Mouse (Mus musculus) urinary bladder, postnatal 14 days (tissue): ENCODE data around the gene Lrrc34.

ENCODE experiments used
- DNase-seq: peaks from one replicate; pipeline ENCODE4 v3.0.0; 2021; ENCODE audit warnings: low spot score

Gene Lrrc34

DNA sequence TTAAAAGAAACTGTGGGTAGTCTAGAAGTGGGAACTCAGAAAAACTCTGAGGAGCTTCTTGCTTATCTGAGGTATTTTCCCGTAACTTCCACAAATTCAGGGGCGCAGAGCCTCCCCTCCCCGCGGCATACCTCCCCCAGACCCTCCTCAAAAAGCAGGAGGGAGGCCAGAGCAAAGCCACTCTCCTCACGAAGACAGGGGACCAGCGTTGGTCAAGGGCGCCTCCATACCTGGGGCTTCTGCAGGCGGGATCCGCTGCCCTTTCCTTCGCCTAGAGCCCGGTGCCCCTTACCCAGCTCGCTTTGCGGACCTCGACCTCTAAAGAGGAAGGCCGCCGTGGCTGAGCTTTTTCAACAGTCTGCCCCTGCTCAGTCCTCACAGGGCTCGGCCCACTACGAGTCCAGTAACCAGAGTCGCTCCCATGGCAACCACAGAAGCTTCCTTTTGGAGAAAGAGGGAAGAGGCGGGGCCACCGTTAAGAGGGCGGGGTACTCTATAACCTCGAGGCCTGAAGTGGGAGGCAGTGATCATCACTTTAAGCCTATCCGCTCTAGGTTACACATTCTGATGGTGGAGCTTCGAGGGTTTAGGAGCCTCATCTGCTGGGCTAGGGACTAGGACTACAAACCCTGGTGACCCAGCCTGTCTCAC lies at the start of gene Lrrc34:
TSS of gene Lrrc34 (minus strand) at position 430 of the 651 bp plus-strand sequence.
- DNase-seq = peak; percentile 43

DNA sequence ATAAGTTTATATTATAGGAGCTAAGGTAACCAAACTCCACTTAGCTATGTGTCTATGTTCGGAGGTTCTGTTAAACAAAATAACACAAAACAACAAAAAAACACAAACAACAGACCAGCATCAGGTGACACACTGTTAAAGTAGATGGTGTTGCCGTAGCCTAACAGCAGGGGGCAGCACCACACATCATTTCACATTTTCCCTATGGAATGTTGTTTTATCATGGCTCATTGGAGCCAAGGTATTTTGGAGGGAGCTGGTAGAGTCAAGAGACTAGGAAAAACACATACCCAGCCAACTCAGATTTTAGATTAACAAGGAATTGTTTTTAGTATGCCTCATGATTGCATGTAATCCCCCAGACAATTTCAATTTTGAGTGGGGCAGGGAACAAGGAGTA lies 48.7 kb upstream of the Lrrc34 start:
- DNase-seq = peak; percentile 57

DNA sequence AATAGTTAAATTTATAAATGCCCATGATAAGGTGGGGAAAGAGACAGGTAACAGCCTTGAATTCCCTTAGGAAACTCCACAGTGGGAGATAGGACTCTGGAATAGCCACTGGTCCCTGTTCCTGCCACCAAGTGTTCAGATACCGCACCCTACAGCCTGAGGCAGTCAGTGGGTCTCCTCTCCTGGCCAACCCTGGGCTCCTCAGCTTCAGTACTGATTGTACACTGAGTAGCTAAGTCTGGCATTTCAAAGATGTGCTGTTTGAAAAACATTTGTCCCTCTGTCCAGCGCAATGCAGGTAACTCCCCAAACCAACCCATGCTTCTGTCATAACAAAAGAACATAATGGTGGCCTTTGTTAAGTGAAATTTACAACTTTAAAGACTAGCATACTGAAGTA lies 48.0 kb upstream of the Lrrc34 start:
- no peak for DNase-seq

DNA sequence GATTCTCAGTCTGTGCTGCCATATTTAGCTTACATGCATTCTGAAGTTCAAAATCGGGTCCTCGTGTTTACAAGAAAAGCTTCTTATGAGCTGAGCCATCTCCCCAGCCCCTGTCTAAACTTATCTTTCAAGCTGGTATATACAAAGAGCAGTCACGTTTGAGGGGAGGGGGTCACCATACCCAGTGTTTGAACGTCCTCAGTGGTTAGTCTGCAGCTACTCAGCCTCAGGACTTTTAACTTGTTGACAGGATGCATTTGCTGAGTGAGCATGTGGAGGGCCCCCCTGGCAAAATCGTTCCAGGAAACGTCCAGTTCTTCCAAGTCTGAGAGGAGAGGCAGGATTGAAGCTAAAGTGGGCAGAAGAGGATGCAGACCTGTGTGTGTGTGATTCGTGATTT lies 43.3 kb upstream of the Lrrc34 start:
- DNase-seq = no peak

DNA sequence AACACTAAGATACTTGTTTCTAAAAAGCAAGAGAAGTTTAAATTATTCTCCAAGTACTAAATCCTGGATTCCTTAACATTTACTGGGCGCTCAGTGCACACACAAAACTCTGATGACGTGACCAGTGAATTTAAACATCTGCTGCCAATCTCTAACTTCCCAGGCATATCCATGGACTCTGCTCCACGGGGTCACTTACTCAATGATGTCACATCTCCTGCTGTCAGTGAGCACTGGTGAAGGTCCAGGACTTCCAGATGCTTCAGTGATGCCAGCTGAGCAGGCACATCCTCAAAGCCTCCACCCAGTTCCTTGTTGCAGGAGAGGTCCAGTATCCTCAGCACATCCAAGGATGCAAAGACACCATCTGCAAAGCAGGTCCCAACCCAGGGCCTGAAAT lies 39.5 kb upstream of the Lrrc34 start:
- DNase-seq = no peak

DNA sequence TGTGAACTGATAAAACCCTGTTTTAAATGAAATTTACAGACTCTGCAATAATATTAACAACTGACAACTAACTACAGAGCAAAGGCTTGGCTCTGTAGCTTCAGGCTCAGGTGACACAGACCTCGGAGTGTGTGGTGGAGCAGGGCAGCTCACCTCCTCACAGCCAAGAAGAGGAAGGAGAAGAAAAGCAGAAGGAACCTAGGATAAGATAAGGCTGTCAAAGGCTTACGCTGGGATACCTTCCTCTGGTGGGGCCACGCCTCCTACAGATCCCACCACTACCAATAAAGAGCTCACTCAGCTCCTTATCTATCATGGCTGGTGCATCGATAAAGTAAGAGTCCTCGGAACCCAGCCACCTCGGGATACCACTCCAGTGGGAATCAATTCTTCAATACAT lies 35.5 kb upstream of the Lrrc34 start:
- DNase-seq = no peak

DNA sequence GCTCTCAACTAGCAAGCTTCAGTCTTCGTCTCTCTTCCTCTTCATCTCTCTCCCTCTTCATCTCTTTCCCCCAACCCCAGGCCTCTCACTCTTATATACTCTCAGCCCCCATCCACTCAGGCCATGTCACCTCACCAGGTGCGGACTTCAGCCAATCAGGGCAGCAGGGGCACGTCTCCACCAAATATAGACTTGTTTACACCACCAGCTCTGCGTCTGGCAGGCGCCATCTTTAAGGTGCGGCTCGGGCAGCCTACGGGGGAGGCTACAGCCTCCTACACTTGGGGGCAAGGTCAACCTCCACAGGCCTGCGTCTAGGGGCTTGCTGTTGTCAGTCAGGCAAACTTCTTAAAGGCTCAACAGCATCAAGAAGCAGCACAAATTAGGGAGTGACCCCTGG lies 10.8 kb upstream of the Lrrc34 start:
- no peak for DNase-seq

DNA sequence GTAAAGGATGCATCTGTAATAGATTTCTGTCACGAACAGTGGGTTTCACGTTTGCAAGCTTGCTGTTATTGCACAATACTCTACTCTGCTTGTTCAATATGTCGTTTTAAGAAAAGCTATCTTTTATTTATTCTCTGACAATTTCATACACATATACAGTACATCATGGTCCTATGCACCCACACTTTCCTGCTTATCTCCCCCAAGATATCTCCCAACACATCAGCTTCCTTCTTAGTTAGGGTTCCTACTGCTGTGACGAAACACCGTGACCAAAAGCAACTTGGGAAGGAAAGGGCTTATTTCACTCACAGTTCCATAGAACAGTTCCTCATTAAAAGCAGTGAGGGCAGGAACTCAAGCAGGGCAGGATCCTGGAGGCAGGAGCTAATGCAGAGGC lies 8.3 kb upstream of the Lrrc34 start:
- DNase-seq = no peak

DNA sequence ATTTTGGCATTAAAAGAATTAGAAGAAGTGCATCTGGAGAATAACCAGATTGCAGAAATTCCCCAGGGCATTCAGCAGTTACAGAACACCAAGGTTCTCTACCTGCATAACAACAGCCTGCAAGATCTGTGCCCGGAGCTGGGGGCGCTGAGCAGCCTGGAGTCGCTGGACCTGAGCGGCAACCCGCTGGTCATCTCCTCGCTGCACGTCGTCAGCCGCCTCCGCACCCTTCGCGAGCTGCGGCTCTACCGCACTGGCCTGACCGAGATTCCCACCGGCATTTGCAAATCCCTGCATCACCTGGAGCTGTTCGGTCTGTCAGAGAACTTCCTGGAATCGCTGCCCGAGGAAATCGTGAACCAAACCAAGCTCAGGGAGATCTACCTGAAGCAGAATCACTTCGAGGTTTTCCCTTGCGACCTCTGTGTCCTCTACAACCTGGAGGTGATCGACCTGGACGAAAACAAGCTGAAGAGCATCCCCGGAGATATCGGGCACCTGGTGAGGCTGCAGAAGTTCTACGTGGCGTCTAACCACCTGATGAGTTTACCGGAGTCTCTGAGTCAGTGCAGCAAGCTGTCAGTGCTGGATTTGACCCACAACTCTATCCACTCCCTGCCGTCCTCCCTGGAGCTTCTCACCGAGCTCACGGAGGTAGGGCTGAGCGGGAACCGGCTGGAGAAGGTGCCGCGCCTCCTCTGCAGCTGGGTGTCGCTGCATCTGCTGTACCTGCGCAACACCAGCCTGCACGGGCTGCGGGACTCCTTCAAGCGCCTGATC lies 2.6 kb upstream of the Lrrc34 start:
- peak; percentile 46 for DNase-seq

DNA sequence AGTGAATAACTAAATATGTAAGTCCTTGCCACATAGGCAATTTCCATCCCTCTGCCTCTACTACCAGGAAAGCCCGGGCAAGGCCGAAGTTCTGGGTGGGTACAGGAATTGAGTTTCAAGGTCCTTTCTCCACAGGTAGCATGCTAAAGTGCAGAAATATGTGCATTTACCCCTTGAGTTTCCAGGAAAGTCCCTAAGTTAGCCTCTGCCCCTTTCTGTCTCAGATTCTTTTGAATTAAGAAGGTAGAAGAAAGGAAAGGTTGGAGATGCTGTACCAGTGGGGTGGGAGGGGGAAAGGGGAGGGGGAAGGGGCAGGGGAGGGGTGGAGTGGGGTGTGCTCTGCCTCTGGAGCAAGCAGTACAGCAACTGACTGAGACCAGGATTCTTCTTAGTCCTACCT lies 797 bp upstream of the Lrrc34 start:
- DNase-seq = no peak

DNA sequence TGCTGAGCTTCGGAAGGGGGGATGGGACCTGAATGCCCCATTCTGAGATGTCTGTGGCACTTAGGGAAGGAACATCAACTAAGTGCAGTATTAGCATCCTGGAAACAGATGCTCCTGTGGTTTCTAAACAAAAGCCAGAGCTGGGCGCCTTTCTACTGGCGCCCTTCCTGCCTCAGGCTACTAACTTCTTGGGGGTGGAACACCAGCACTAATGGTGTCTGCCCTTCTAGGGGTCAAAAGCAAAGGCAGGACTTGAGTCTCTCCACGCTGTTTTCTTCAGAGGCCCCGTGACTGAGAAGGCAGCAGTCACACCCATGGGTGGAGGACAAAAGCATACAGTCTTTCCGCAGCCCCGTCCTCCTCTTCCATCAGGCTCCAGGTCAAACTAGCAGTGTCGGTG lies 908 bp downstream of the Lrrc34 start:
- no peak for DNase-seq

DNA sequence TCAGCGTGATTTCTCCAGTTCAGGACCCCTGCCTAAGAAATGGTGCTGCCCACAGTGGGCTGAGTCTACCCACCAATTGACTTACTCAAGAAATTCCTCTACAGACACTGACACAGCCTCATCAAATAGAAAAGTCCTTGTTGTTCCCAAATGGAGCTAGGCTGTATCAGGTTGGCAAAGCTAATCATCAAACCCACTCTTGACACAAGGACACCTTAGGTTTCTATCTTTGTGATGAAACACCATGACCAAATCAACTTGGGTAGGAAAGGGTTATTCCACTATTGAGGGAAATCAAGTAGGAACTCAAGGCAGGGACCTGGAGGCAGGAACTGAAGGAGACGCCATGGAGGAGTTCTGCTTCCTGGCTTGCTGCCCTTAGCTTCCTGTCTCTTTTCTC lies 3.5 kb downstream of the Lrrc34 start, which contains the start of gene Lrriq4:
TSS of gene Lrriq4 (plus strand) at position 301 of the 400 bp plus-strand sequence.
- no peak for DNase-seq

DNA sequence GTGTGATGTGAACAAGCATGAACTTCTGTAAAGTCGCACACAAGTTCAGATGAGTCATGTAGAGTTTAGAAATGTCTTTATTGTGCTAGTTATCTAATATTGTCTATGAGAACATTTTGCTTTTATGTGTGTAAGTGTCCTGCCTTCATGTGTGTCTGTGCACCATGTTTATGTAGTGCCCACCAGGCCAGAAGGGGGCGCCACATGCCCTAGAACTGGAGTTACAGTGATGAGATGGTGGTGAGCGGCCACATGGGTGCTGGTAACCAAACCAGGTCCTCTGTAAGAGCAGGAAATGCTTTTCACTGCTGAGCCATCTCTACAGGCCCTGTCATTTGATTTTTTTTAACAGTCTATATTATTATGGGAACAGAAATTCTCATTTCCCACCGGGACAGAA lies 12.0 kb downstream of the Lrrc34 start:
- no peak for DNase-seq

DNA sequence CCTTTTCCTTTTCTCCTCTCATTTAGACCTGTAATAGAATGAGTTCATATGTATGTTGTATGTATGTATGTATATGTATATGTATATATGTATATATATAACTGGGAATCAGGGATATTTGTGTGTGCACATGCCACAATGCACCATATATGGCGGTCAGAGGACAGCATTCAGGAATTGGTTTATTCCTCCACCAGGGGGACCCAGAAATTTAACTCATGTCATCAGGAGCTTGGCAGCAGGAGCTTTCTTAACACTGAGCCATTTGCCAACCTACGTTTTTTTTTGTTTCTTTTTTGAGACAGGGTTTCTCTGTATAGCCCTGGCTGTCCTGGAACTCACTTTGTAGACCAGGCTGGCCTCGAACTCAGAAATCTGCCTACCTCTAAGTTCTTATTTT lies 14.0 kb downstream of the Lrrc34 start:
- DNase-seq = no peak

DNA sequence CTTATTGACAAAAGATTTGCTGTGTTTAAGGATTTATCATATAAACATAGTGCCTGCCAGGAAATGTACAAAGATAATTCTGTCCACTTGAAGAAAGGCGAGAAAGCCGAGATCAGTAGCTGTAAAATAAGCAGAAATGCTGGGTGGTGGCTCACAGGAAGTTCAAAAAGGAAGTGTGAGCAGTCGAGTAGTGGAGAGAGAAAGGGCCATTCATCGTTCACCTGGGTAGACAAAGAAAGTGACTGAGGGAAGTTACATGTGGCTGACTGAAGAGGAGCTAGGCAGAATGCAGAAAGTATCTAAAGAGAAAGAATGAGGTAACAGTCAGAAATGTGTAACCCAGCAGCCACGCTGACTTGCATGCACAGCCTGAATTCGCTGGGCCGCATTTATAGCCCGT lies 27.5 kb downstream of the Lrrc34 start:
- no peak for DNase-seq

DNA sequence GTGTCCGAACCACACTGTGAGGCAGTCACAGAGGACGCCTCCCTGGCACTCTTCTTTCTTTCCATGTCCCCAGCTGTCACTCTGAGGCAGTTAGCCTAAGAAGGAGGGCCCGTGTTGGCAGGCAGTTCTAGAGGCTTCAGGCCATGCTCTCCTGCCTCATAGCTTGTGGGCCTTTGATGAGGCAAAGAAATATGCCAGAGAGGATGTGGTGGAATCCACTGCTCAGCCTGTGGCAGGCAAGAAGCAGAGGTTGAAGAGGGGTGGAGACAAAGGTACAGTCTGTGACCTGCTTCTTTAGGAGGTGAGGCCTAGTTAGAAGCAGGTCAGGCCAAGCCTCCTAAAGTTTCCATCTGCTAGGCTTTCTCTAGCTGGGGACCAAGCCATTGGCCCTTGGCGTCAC lies 36.7 kb downstream of the Lrrc34 start:
- DNase-seq = no peak

DNA sequence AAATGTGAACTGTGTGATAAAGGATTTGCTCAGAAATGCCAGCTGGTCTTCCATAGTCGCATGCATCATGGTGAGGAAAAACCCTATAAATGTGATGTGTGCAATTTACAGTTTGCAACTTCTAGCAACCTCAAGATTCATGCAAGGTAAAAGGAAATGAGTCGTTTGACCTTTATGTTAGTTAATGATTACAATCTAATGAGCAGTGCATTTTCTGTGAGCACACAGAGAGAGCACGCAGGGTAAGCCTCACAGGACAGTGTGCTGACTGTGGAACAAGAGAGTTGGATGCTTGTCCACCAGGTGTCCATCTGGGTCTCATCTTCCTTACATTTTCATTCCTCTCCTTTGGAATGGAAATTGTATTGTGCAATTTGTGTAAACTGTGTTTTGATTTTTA lies 38.7 kb downstream of the Lrrc34 start:
- DNase-seq = no peak

DNA sequence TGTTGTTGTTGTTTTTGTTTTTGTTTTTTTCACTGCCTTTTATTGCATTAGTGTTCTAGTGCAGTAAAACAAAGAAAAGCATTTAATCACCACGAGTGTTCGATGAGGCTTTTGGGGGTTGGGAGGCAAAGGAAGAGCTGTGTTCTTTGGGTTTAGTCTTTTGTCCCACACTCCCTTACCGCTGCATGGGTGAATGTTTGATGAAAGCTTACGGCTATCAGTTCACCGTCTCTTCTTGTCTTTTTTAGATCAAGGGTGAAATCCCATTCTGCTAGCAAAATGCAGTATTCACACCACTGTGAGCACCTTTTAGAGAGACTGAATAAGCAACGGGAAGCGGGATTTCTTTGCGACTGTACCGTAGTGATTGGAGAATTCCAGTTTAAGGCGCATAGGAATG lies 44.4 kb downstream of the Lrrc34 start:
- DNase-seq = no peak

DNA sequence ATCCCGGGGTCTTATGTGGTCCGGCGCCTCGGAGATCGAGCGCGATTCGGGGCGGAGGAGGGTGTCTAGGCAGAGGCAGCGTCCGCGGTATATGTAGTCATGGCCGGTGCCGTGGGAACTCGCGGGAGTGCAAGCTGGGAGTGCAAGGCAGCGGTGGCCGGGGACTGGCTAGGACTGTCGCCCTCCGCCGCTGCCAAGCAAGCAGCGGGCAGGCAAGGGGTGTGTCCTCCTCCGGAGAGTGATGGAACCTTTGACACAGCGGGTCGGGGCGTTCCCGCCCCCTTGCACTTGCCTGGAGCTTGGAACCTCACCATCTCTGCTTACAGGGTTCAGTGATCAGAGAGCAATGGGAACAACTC lies 45.0 kb downstream of the Lrrc34 start:
- DNase-seq = peak; percentile 62

DNA sequence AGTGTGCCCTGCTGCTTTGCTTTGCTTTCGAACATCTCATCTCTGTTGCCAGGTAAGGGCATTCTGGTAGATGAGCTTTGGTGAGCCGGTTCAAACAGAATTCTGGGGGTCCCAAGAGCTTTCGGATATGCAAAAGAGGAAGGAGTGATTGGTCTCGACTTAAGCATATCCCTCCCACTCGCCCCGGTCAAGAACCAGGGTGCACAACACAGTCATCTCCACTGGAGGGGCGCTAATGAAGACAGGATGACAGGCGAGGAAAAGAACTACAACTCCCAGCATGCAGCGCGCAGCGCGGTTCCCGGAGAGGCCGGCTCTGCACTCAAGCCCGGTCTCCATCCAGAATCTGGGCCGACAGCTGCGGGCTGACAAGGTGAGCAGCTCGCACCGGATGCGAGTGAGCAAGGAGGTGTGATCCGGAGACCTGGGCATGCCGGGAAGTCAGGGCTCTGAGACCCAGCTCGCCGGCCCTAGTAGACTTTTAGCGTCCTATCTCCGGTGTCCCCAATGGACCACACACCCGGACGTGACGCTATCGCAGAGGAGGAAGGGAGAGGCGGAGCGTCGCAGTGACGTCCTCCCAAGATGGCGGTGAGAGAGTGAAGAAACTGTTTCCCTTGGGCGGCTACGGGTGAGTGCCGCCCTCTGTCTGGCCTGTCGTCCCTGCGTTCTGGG lies 45.5 kb downstream of the Lrrc34 start, which contains the start of gene Mynn:
TSS of gene Mynn (plus strand) at position 1 of the 675 bp plus-strand sequence.
- peak; percentile 96 for DNase-seq

DNA sequence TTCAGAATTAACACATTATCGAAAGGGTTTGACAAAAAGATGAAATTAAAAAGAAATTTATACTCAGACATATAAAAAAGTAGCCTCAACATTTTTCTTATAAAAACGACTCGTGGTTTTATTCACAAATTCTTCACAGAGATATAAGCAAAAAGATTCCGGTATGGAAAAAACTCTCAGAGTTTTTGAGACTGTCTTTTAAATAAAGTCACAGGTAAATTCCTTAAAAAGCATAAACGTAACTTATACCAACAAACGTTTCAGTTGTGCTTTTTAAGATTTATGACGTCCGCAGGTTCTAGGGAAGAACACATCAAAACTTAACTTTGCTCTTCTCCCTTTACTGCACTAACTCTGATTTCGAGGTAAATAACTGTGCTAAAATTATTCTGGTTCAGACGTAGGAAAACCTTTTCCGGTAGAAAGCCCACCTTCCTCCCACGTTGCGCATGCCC lies 46.0 kb downstream of the Lrrc34 start:
- no peak for DNase-seq

DNA sequence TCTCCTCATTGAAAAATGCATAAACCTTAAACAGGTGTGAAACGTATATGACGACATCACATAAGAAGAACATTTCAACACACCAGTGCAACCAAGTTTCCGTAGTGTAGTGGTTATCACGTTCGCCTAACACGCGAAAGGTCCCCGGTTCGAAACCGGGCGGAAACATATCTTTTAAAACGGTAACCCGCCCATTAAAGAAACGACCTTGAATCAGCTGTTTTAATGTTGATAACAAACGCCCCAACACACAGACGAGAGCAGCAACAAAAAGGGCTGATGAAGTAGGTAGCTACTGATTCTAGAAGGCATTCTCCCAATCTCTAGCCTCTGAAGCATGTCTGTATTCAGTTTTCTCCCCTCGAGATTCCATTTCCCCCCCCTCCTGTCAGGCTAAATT lies 46.5 kb downstream of the Lrrc34 start:
- peak; percentile 85 for DNase-seq

DNA sequence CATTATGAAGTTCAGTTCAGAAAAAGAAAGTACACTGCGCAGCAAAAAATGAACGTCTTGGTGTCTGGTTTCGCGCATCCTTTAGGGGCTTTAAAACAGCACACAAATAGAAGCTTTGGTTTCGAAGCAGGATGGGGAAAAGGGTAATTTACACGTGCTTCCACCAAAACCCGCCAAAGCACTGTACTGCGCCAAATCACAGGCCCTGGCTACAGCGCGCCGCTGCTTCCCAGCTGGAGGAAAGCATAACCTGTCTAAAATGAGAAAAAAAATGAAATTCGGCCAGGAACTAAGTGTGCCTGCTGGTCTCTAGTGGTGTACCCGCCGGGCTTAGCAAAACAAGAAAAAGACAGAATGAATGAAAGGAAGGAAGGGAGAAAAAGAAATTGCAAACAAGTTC lies 47.0 kb downstream of the Lrrc34 start:
- no peak for DNase-seq
